Mouse (Mus musculus): ENCODE data around the gene 4931406P16Rik. TPM values are rescaled to one million over a fixed set of nuclear protein-coding genes. Genes with fewer than 3 reads are reported as not detected.
A peak's percentile ranks its signal among the peaks of the same experiment; 100 is the strongest.

The 4931406P16Rik gene
- total RNA-seq (2014; fragmentation: Nextera tagmentation): 39.3 and 45.7 TPM in 2 replicates
- 24.5 and 25.5 TPM in 2 replicates for total RNA-seq (2017)
- 17.9 and 23.5 TPM in 2 replicates for polyA plus RNA-seq (2012)

- Histone ChIP-seq H3K4me1 (ENCODE audit: insufficient read depth, low read depth, low read length) (peaks cover 15% of the 10 kb centered on the region), H3K4me3 (ENCODE audit: low read depth, low read length) (peak within 1 kb of the TSS; percentile 94), H3K36me3 (replicated peaks) (peaks cover 7% of the 10 kb centered on the region), H3K9me3 (replicated peaks) (no peaks in the 10 kb centered on the region), H3K27me3 (ENCODE audit: insufficient read depth, low read length) (peaks cover 11% of the 10 kb centered on the region)
- ATAC-seq (ENCODE audit: extremely low read depth, insufficient number of reproducible peaks, low FRiP score, poor library complexity, severe bottlenecking): peak; percentile 43
- DNase-seq (ENCODE audit: low spot score): peak; percentile 90
- TF ChIP-seq TAL1 (conservative IDR thresholded peaks at IDR 0.05; ENCODE audit: low read depth, low read length) (no peak), GATA1 (IDR thresholded peaks at IDR 0.05; ENCODE audit: borderline replicate concordance, low read length) (no peak), CTCF (IDR thresholded peaks at IDR 0.05; ENCODE audit: low read depth, low read length) (no peak)
Observed at GRCm38 (mm10) chr7:34313443-34313875, at the start of gene 4931406P16Rik. 4931406P16Rik (minus strand) TSS chr7:34313551.

GRCm38 (mm10) chr7:34355629-34356028 lies 42.3 kb upstream of the 4931406P16Rik start:
- ATAC-seq (ENCODE audit: extremely low read depth, insufficient number of reproducible peaks, low FRiP score, poor library complexity, severe bottlenecking): 0 out of 2 replicates have a peak, but pooled peaks have one; percentile 22

DNA sequence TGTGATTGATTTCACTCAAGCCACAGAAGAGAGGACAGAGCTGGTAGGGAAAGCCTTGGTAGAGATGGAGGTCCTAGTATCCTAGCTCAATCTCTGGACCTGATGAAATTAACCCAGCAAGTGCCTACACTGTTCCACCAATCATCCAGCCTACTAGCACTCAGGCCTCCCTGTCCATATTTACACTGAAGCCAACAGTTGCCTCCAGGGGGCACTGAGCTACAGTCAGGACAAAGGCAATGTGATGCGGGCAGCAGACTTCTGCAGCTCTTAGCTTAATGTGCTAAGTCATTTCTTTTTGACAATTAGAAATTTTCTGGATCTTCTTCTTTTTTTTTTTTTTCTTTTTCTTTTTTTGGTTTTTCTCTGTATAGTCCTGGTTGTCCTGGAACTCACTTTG lies 38.6 kb upstream of the 4931406P16Rik start:
- no peaks in the 10 kb centered on the region for H3K9me3 ChIP-seq (replicated peaks)
- TF ChIP-seq GATA2 (IDR thresholded peaks at IDR 0.05; ENCODE audit: borderline replicate concordance, low read depth, low read length) (no peak), POLR2AphosphoS5 (IDR thresholded peaks at IDR 0.05; ENCODE audit: insufficient replicate concordance, low read depth, low read length) (no peak), GATA1 (IDR thresholded peaks at IDR 0.05; ENCODE audit: borderline replicate concordance, low read length) (no peak), CTCF (IDR thresholded peaks at IDR 0.05; ENCODE audit: low read depth, low read length) (no peak), TAL1 (conservative IDR thresholded peaks at IDR 0.05; ENCODE audit: low read depth, low read length) (no peak)
- no peak overlapping the region for H3K4me3 ChIP-seq (ENCODE audit: low read depth, low read length)
- peaks cover 94% of the 10 kb centered on the region for H3K36me3 ChIP-seq (replicated peaks)
- ATAC-seq (ENCODE audit: extremely low read depth, insufficient number of reproducible peaks, low FRiP score, poor library complexity, severe bottlenecking): no peak
- H3K27me3 ChIP-seq (ENCODE audit: insufficient read depth, low read length): no peaks in the 10 kb centered on the region
- peaks cover 2% of the 10 kb centered on the region; the same call in 1 of the 2 replicates for H3K4me1 ChIP-seq (ENCODE audit: insufficient read depth, low read depth, low read length)
- no peak for DNase-seq (ENCODE audit: low spot score)

More at GRCm38 (mm10) chr7:34355629-34356028, 42.3 kb upstream of the 4931406P16Rik start:
- TF ChIP-seq CTCF (IDR thresholded peaks at IDR 0.05; ENCODE audit: low read depth, low read length): no peak
- TF ChIP-seq TAL1 (conservative IDR thresholded peaks at IDR 0.05; ENCODE audit: low read depth, low read length): no peak
- Histone ChIP-seq H3K36me3 (replicated peaks) (peaks cover 79% of the 10 kb centered on the region), H3K27me3 (ENCODE audit: insufficient read depth, low read length) (no peaks in the 10 kb centered on the region), H3K9me3 (replicated peaks) (no peaks in the 10 kb centered on the region), H3K4me3 (ENCODE audit: low read depth, low read length) (no peak overlapping the region), H3K4me1 (ENCODE audit: insufficient read depth, low read depth, low read length) (no peaks in the 10 kb centered on the region)
- DNase-seq (ENCODE audit: low spot score): no peak

DNA sequence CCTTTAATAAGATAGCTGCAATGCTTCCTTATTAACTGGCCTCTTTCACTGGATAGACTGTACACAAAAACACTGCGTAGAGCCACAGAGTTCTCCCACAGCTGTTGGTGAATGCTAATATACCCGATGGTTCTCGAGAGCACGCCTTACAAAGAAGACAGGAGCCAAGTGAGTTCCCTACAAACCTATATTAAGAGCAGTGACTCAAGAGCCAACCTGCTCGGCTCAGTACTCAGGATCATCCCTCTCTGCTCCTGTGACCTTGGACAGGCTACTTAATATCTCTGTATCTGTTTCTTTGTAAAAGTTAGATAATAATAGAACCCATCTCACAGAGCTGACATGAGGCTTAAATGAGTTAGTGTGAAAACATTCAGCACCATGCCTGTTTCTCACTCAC lies 36.8 kb upstream of the 4931406P16Rik start:
- H3K36me3 ChIP-seq (replicated peaks): peaks cover 95% of the 10 kb centered on the region
- H3K4me1 ChIP-seq (ENCODE audit: insufficient read depth, low read depth, low read length): peaks cover 2% of the 10 kb centered on the region; the same call in 1 of the 2 replicates
- ATAC-seq (ENCODE audit: extremely low read depth, insufficient number of reproducible peaks, low FRiP score, poor library complexity, severe bottlenecking) (no peak), DNase-seq (ENCODE audit: low spot score) (no peak)
- H3K27me3 ChIP-seq (ENCODE audit: insufficient read depth, low read length): no peaks in the 10 kb centered on the region
- no peak for TF ChIP-seq POLR2AphosphoS5 (IDR thresholded peaks at IDR 0.05; ENCODE audit: insufficient replicate concordance, low read depth, low read length)
- TF ChIP-seq GATA2 (IDR thresholded peaks at IDR 0.05; ENCODE audit: borderline replicate concordance, low read depth, low read length): no peak
- TF ChIP-seq GATA1 (IDR thresholded peaks at IDR 0.05; ENCODE audit: borderline replicate concordance, low read length): no peak
- no peak for TF ChIP-seq CTCF (IDR thresholded peaks at IDR 0.05; ENCODE audit: low read depth, low read length)
- H3K4me3 ChIP-seq (ENCODE audit: low read depth, low read length): no peak overlapping the region
- H3K9me3 ChIP-seq (replicated peaks): no peaks in the 10 kb centered on the region

DNA sequence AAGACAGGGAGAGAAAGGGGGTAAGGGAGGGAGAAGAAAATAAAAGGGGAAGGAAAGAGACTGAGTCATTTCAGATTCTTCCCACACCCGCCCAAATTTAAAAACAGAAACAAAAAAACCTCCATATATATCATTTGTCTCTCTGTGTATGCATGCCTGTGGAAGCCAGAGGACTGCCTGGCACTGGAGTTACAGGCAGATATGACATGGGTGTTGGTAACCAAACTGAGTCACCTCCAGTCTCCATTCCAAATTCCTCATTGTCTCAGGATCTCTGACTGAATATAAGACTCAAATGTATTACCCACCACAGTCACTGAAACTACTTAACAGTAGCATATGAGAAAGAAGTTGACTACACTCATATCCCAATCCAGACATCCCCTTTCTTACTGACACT lies 34.7 kb upstream of the 4931406P16Rik start:
- Histone ChIP-seq H3K4me3 (ENCODE audit: low read depth, low read length) (no peak overlapping the region), H3K9me3 (replicated peaks) (no peaks in the 10 kb centered on the region), H3K36me3 (replicated peaks) (peaks cover 96% of the 10 kb centered on the region), H3K27me3 (ENCODE audit: insufficient read depth, low read length) (no peaks in the 10 kb centered on the region), H3K4me1 (ENCODE audit: insufficient read depth, low read depth, low read length) (peaks cover 2% of the 10 kb centered on the region; the same call in 1 of the 2 replicates)
- ATAC-seq (ENCODE audit: extremely low read depth, insufficient number of reproducible peaks, low FRiP score, poor library complexity, severe bottlenecking) (no peak), DNase-seq (ENCODE audit: low spot score) (no peak)
- TF ChIP-seq TAL1 (conservative IDR thresholded peaks at IDR 0.05; ENCODE audit: low read depth, low read length) (no peak), CTCF (IDR thresholded peaks at IDR 0.05; ENCODE audit: low read depth, low read length) (no peak), GATA2 (IDR thresholded peaks at IDR 0.05; ENCODE audit: borderline replicate concordance, low read depth, low read length) (no peak), POLR2AphosphoS5 (IDR thresholded peaks at IDR 0.05; ENCODE audit: insufficient replicate concordance, low read depth, low read length) (no peak), GATA1 (IDR thresholded peaks at IDR 0.05; ENCODE audit: borderline replicate concordance, low read length) (no peak)

DNA sequence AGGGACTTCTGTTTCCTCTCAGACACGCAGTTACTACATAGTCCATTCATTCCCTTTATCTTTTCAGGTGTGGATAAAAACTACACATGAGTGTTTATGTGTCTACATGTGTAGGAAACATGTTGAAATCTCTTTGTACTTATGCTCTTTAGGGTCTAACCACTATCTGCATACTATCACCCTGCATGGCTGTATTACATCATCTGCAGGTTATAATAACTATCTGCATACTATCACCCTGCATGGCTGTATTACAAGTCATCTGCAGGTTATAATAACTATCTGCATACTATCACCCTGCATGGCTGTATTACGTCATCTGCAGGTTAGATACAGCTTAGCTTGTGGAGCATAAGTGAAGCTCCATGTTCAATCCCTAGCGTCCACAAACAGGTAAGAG lies 33.7 kb upstream of the 4931406P16Rik start:
- no peaks in the 10 kb centered on the region for H3K9me3 ChIP-seq (replicated peaks)
- no peaks in the 10 kb centered on the region for H3K27me3 ChIP-seq (ENCODE audit: insufficient read depth, low read length)
- no peak for DNase-seq (ENCODE audit: low spot score)
- TF ChIP-seq CTCF (IDR thresholded peaks at IDR 0.05; ENCODE audit: low read depth, low read length) (no peak), GATA2 (IDR thresholded peaks at IDR 0.05; ENCODE audit: borderline replicate concordance, low read depth, low read length) (no peak), POLR2AphosphoS5 (IDR thresholded peaks at IDR 0.05; ENCODE audit: insufficient replicate concordance, low read depth, low read length) (no peak), GATA1 (IDR thresholded peaks at IDR 0.05; ENCODE audit: borderline replicate concordance, low read length) (no peak), TAL1 (conservative IDR thresholded peaks at IDR 0.05; ENCODE audit: low read depth, low read length) (no peak)
- peaks cover 96% of the 10 kb centered on the region for H3K36me3 ChIP-seq (replicated peaks)
- ATAC-seq (ENCODE audit: extremely low read depth, insufficient number of reproducible peaks, low FRiP score, poor library complexity, severe bottlenecking): no peak
- peaks cover 2% of the 10 kb centered on the region; the same call in 1 of the 2 replicates for H3K4me1 ChIP-seq (ENCODE audit: insufficient read depth, low read depth, low read length)
- no peak overlapping the region for H3K4me3 ChIP-seq (ENCODE audit: low read depth, low read length)
